Mouse (Mus musculus): ENCODE data around the gene Slc35g1.
A peak's percentile ranks its signal among the peaks of the same experiment; 100 is the strongest.
"Not testable (repeated sequence)": the region's sequence is repeated elsewhere in the genome, so short reads cannot be mapped to it uniquely, and the experiment has no call there.

Gene Slc35g1

GRCm38 (mm10) chr19:38395701-38396632, at the start of gene Slc35g1:
Gene Slc35g1, plus strand, starts transcription at chr19:38395980.
- peak; percentile 71 for DNase-seq (ENCODE audit: low read depth, low spot score)

- no peak for DNase-seq (ENCODE audit: low read depth, low spot score)
These were observed 47.3 kb upstream of the Slc35g1 start for GRCm38 (mm10) chr19:38348271-38349012.

- no peak for DNase-seq (ENCODE audit: low read depth, low spot score)
These were observed 46.8 kb upstream of the Slc35g1 start for GRCm38 (mm10) chr19:38349013-38349341.

- DNase-seq (ENCODE audit: low read depth, low spot score): no peak
These were observed 44.6 kb upstream of the Slc35g1 start for GRCm38 (mm10) chr19:38351202-38351601.

GRCm38 (mm10) chr19:38351728-38352127, 44.1 kb upstream of the Slc35g1 start:
- no peak for DNase-seq (ENCODE audit: low read depth, low spot score)

GRCm38 (mm10) chr19:38352495-38353130, 43.2 kb upstream of the Slc35g1 start:
- peak; percentile 6 for DNase-seq (ENCODE audit: low read depth, low spot score)

GRCm38 (mm10) chr19:38354279-38354678, 41.5 kb upstream of the Slc35g1 start:
- no peak for DNase-seq (ENCODE audit: low read depth, low spot score)

- no peak for DNase-seq (ENCODE audit: low read depth, low spot score)
These were observed 40.9 kb upstream of the Slc35g1 start for GRCm38 (mm10) chr19:38354819-38355360.

GRCm38 (mm10) chr19:38356211-38356828, 39.5 kb upstream of the Slc35g1 start:
- no peak for DNase-seq (ENCODE audit: low read depth, low spot score)

- no peak for DNase-seq (ENCODE audit: low read depth, low spot score)
These were observed 37.7 kb upstream of the Slc35g1 start for GRCm38 (mm10) chr19:38357956-38358623.

- no peak for DNase-seq (ENCODE audit: low read depth, low spot score)
These were observed 36.5 kb upstream of the Slc35g1 start for GRCm38 (mm10) chr19:38359287-38359686.

- DNase-seq (ENCODE audit: low read depth, low spot score): no peak
These were observed 33.9 kb upstream of the Slc35g1 start for GRCm38 (mm10) chr19:38361850-38362249.

GRCm38 (mm10) chr19:38363358-38363757, 32.4 kb upstream of the Slc35g1 start:
- no peak for DNase-seq (ENCODE audit: low read depth, low spot score)

GRCm38 (mm10) chr19:38363879-38364659, 31.7 kb upstream of the Slc35g1 start:
- no peak for DNase-seq (ENCODE audit: low read depth, low spot score)

GRCm38 (mm10) chr19:38364939-38365614, 30.7 kb upstream of the Slc35g1 start:
- no peak for DNase-seq (ENCODE audit: low read depth, low spot score)

- DNase-seq (ENCODE audit: low read depth, low spot score): no peak
These were observed 23.2 kb upstream of the Slc35g1 start for GRCm38 (mm10) chr19:38372460-38373102.

GRCm38 (mm10) chr19:38373371-38373770, 22.4 kb upstream of the Slc35g1 start:
- DNase-seq (ENCODE audit: low read depth, low spot score): no peak

- DNase-seq (ENCODE audit: low read depth, low spot score): no peak
These were observed 12.0 kb upstream of the Slc35g1 start for GRCm38 (mm10) chr19:38383769-38384168.

GRCm38 (mm10) chr19:38387021-38387420, 8.8 kb upstream of the Slc35g1 start:
- not testable (repeated sequence) for DNase-seq (ENCODE audit: low read depth, low spot score)

Data from c-Kit-negative CD71-positive TER-119-positive erythroid progenitor cells, embryonic 14.5 days (primary cell).